Mouse (Mus musculus) embryo, embryonic 11.5 days (tissue): Measurements from ENCODE around the gene Cenpo.

Experiments used
- DNase-seq: peaks from one replicate; pipeline ENCODE4 v3.0.0-alpha.2; 2012; ENCODE audit warnings: low read depth, low spot score

The Cenpo gene

GRCm38 (mm10) chr12:4150936-4151335 is 83.2 kb downstream of the Cenpo start:
- no peak for DNase-seq
